Mouse (Mus musculus) bone marrow macrophage, adult 2 months (primary cell): ENCODE data around the gene Gm14085.

Source experiments
- CTCF ChIP-seq: IDR thresholded peaks from 2 replicates; pipeline ENCODE4 v1.5.1; 2012; ENCODE audit warnings: low read depth, mild to moderate bottlenecking, low read length, moderate library complexity
- POLR2A ChIP-seq: IDR thresholded peaks from 2 replicates; pipeline ENCODE4 v1.6.1; 2012; ENCODE audit warnings: mild to moderate bottlenecking, low read depth, low read length, borderline replicate concordance

DNA sequence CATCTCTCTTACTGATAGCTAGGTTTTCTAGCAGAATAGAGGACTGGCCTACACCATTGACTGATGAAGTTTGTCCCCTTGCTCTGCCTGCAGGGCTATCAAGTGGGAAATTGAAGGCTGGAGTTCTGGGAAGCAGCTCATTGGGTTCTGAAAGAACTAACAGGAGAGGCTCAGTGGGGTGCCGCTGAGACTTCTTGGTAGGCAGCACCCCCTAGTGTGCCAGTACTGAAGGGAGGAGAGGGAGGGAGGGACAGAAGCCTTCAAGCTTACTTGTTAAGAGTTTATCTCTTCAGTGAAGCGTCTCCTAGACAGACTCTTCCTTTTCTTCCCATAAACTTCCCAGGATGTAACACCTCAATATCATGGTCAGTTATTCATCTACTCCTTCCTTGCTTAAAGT is 73.6 kb downstream of the Gm14085 start:
- TF ChIP-seq CTCF (peak; percentile 76), POLR2A (no peak)
